Mouse (Mus musculus): ENCODE measurements around the gene Hnrnpul1. TPM values are rescaled to one million over a fixed set of nuclear protein-coding genes. Genes with fewer than 3 reads are reported as not detected.

Hnrnpul1 gene
- total RNA-seq, 1 experiment from 2014 or later, result 137 TPM

DNA sequence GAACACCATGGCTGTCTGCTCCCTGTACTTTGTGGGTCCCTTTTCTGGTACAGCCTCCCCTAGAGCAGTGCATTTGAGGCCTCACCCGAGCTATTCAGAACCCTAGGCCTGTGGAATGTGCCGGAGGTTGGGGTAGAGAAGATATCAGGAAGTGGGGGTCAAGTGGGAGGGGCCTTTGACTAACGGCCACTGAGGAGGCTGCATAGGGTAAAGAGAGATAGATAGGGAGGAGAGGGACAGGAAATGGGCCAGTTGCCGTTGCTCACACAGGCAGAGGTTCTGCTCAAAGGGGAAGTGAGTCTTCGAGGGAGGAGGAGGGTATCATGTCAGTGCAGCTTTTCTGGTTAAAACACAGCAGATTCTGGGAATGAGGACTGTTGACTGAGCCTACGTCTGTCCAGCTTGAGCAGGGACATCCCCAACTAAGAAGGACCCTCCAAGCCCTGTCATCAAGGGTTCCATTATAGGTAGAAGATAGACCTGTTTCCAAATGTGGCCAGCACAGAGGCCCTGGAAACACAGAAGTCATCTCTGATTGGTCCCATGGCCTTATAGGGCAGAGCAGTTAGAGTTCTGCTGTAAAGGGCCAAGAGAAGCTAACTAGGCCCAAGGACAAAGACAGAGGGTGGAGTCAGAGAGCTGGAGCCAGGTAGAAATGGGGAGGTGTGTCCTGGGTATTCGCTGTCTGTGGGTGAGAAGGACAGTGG is 70.9 kb downstream of the Hnrnpul1 start:
- peak; percentile 21 to 24 for ATAC-seq (replicated peaks in 1 of 2; ENCODE audit: insufficient read depth in 1 of 2, low FRiP score in 2 of 2, low TSS enrichment in 1 of 2, low read depth in 1 of 2, poor library complexity in 2 of 2, severe bottlenecking in 2 of 2)

DNA sequence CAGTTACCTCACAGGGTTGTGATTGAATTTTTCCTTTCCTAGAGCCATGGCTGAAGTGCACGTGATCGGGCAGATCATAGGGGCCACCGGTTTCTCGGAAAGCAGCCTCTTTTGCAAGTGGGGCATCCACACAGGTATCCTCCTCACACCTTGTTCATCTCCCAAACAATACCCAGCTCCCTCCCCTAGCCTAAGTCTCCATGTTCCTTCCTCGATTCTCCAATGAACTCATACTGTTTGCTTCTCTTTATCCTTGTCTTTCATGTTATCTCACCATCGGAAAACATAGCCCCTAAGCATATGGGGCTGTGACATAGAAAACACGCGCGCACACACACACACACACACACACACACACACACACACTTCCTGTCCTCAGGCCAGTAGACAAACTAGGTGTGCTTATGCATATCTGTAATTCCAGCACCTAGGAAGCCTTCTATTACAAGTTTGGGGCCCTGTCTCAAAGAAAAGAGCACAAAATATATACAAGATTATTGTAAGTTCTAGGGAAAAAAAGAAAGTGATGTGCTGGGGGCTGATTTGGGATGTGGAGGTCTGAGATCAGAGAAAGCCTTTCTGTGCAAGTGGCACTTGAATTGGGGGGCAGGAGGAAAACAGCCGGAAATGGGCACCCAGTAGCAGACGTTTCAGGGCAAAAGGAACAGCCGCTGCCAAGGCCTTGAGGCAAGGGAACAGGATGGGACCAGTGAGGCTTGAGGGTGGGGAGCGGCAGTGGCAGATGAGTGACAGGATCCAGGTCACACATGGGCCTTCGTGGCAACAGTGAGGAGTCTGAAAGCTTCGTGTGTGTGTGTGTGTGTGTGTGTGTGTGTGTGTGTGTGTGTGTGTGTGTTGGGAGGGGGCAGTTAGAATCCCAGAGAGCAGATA is 73.0 kb downstream of the Hnrnpul1 start:
- no peak for ATAC-seq (replicated peaks in 1 of 2; ENCODE audit: insufficient read depth in 1 of 2, low FRiP score in 2 of 2, low TSS enrichment in 1 of 2, low read depth in 1 of 2, poor library complexity in 2 of 2, severe bottlenecking in 2 of 2)

DNA sequence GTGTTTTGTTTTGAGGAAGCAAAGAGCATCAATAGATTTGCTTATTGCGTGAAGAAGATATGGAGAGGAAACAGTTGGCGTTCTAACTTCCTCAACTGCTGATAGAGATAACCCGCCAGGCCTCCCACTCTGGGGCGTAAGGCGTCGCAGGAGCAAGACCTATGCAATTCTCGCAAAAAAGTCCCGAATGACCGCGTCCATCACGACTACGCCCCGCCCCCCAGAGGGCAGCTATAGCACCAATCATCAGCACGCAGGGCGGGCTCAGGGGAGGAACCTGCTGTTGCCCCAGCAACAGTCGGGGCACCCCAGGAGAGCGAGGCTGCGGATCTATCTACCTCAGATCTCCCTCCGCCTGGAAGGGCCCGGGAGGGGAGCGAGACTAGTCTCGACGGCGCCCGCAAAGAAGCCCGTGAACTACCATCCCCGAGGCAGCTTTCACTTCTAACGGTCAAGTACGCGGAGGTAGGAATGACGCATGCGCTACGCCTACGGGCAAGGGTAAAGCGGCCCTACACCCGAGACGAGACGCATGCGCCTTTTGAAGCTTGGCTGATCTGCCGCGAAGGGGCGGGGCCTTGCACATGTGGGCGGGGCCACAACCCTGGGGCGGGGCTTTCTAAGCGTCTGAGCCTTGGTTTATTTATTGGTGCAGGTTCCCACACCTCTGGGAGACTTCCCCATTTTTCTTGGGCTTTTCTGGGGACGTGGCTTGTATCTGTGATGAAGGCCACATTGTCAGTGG is 73.9 kb downstream of the Hnrnpul1 start, which contains the start of gene B9d2:
Gene B9d2, plus strand, starts transcription at position 267 of the 745 bp plus-strand sequence.
- peak; percentile 81 to 86 for ATAC-seq (replicated peaks in 1 of 2; ENCODE audit: insufficient read depth in 1 of 2, low FRiP score in 2 of 2, low TSS enrichment in 1 of 2, low read depth in 1 of 2, poor library complexity in 2 of 2, severe bottlenecking in 2 of 2)

DNA sequence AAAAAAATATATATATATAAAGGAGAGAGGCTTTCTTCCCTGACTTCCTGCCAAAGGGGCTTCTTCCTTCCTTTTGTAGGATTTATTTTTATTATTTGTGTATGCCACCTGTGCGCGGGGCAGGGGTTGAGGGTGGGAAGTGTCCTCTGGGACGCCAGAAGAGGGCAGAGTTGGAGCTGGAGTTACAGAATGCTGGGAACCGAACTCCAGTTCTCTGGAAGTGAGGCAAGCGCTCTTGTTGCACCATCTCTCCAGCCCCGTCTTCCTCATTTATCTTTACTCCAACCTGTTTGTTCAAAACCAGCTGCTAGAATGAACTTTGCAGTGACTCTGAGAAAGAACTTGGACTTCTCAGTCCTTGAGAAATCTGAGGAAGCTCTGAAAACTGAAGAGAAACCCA is 74.6 kb downstream of the Hnrnpul1 start:
- no peak for ATAC-seq (replicated peaks in 1 of 2; ENCODE audit: insufficient read depth in 1 of 2, low FRiP score in 2 of 2, low TSS enrichment in 1 of 2, low read depth in 1 of 2, poor library complexity in 2 of 2, severe bottlenecking in 2 of 2)

DNA sequence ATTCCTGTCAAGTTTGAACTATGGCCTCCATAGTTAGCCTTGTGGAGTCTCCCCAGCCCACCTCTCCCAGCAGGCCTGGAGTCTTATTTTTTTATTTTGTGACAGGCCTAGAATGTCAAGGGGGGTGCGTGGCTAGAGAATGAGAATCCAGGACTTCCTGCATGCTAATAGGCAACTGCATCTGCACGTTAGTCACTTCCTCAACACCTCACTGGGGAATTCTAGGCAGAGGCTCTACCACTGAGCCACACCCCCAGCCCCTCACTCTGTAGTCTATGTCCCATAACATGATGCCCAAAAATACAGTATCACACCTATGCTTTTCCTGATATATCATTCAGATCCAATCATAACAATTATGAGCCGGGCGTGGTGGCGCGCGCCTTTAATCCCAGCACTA is 77.5 kb downstream of the Hnrnpul1 start:
- no peak for ATAC-seq (replicated peaks in 1 of 2; ENCODE audit: insufficient read depth in 1 of 2, low FRiP score in 2 of 2, low TSS enrichment in 1 of 2, low read depth in 1 of 2, poor library complexity in 2 of 2, severe bottlenecking in 2 of 2)

DNA sequence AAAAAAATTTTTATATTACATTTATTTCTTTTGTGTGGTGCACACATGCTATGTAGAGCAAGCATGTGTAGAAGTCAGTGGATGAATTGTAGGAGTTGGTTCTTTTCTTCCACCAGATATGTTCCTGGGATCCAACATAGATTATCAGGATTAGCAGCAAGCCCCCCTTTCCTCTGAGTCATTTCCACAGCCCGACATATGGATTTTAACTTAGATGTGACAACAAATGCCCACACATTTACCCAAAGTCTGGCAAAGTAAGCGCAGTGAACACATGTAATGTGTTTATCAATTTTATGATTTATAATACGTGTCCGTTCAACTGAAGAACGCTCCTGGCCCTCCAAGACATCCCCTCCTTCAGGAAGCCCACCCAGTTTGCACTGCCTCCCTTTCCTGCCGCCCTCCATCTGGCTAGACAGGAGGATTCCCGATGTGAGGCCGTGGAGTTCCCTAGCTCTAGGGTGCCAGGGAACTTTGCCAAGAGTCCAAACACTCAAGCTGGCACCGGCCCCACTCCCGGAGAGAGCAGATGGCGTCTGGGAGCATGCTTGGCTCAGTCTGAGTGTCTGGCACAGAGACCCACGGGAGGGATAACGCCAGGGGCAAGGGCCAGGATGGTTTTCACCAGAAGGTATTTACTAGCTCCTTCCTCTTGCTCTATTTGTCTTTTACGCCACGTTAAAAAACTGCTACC is 78.3 kb downstream of the Hnrnpul1 start:
- ATAC-seq (replicated peaks in 1 of 2; ENCODE audit: insufficient read depth in 1 of 2, low FRiP score in 2 of 2, low TSS enrichment in 1 of 2, low read depth in 1 of 2, poor library complexity in 2 of 2, severe bottlenecking in 2 of 2), result no peak

DNA sequence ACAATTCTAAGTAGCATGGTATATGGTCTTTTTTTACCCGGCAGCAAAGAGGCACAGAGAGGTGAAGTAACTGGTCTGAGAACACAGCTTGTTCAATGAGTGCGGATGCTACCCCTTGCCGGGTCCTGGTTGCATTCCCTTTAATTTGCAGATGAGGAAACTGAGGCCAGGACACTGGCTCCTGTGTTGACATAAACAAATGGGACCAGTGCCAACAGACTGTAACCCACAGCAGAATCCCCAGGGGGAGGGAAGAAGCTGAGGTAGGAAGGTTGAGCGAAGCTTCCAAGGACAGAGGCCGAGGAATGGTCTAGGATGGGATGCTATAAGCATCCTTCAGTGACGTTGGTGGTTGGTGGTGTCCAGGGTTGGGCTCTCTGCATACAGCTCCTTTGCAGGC is 79.2 kb downstream of the Hnrnpul1 start:
- no peak for ATAC-seq (replicated peaks in 1 of 2; ENCODE audit: insufficient read depth in 1 of 2, low FRiP score in 2 of 2, low TSS enrichment in 1 of 2, low read depth in 1 of 2, poor library complexity in 2 of 2, severe bottlenecking in 2 of 2)

DNA sequence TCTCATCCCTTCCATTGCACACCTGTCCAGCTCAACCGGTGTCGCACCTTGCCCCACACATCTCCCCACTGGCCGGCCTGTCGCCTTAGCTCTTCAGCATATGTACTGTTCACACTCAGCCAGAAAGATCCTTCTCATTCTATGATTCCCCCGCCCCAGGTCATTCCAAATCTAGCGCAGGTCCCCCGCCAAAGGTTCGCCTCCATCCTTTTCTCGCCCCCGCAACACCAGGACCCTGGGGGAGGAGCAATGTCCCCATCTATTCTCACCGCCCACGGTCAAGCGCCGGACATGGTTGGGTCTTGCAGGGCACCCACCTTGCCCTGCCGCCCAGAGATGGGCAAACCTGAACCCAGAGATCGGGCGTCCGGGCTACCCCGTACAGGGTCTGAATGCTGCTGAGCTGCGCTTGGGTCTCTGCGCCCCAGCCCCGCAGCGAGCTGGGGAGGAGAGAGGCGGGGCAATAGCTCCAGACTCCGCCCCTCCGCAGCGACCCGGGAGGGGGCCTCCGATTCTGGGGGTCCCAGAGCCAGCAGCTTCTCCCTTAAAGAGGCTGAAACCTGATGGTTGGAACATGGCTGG is 79.7 kb downstream of the Hnrnpul1 start, which contains the start of gene Tmem91:
Gene Tmem91, minus strand, starts transcription at position 448 of the 582 bp plus-strand sequence.
- peak in 1 of 2 experiments; percentile 38; a peak in 3 of 4 replicates for ATAC-seq (replicated peaks in 1 of 2; ENCODE audit: insufficient read depth in 1 of 2, low FRiP score in 2 of 2, low TSS enrichment in 1 of 2, low read depth in 1 of 2, poor library complexity in 2 of 2, severe bottlenecking in 2 of 2)

DNA sequence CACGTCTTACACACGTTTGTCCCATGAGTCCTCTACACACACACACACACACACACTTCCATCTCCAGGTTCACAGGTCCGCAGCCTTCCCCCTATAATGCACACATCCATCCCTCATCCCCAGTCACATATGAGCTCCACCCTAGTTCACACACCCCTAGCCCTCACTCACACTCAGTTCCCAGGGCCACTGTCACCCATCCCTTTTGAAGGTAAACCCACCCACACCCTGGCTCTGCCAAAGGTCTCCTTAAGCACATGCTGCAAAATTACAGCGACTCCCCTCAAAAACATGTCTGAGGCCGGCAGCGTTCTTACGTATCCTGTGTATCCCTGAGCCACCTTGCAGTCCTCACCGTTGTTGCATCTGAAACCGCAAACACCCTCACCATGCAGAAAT is 80.3 kb downstream of the Hnrnpul1 start:
- ATAC-seq (replicated peaks in 1 of 2; ENCODE audit: insufficient read depth in 1 of 2, low FRiP score in 2 of 2, low TSS enrichment in 1 of 2, low read depth in 1 of 2, poor library complexity in 2 of 2, severe bottlenecking in 2 of 2), result peak; percentile 14 to 33; a peak in 1 of 4 replicates

DNA sequence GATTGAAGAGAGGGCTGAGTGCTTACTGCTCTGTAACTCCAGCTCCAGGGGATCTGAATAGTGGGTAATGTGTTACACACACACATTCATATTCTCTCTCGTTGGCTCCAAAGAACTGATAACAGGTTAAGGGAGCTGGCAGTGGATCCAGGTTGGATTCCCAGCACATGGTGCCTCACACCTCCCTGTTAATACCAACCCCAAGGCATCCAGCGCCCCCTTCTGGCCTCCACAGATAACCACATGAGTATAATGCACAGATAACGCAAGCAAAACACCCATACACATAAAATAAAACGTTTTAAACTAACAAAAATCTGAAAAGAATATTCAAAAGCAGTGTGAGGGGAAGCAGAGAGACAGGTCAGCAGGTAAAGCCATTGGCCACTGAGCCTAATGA is 82.1 kb downstream of the Hnrnpul1 start:
- ATAC-seq (replicated peaks in 1 of 2; ENCODE audit: insufficient read depth in 1 of 2, low FRiP score in 2 of 2, low TSS enrichment in 1 of 2, low read depth in 1 of 2, poor library complexity in 2 of 2, severe bottlenecking in 2 of 2), result no peak

DNA sequence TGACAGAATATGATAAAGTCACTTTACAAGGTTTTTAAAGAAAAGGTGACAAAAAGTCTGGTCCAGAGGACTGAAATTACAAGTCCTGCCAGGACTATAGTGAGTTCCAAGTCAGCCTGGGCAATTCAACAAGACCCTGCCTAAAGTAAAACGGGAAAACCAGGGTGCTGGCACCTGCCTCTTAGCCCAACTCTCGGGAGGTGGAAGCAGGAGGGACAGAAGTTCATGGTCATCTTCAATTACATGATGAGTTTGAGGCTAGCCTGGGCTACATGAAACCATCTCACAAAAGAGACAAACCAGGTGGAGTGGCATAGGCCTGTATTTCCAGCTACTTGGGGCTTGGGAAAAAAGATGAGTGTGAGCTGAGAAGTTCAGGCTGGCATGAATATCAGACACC is 82.9 kb downstream of the Hnrnpul1 start:
- no peak for ATAC-seq (replicated peaks in 1 of 2; ENCODE audit: insufficient read depth in 1 of 2, low FRiP score in 2 of 2, low TSS enrichment in 1 of 2, low read depth in 1 of 2, poor library complexity in 2 of 2, severe bottlenecking in 2 of 2)

Other genes starting within 250 kb of the Hnrnpul1 start
- gene Ceacam2, start 214.9 kb downstream of the Hnrnpul1 start, total RNA-seq (2017), result not detected in 2 replicates
- not detected in 2 replicates for gene Erich4, start 138.9 kb downstream of the Hnrnpul1 start, total RNA-seq (2017)
- gene Dmac2, start 135.3 kb downstream of the Hnrnpul1 start, total RNA-seq (2017), result 33.7 and 50.9 TPM in 2 replicates
- 1.8 and 4.7 TPM in 2 replicates for gene B3gnt8, start 128.1 kb downstream of the Hnrnpul1 start, total RNA-seq (2017)
- gene Bckdha, start 95.8 kb downstream of the Hnrnpul1 start, total RNA-seq (2017), result 33.2 and 61.3 TPM in 2 replicates
- 32.5 and 48.8 TPM in 2 replicates for gene Exosc5, start 95.6 kb downstream of the Hnrnpul1 start, total RNA-seq (2017)
- gene Tmem91, start 79.6 kb downstream of the Hnrnpul1 start, total RNA-seq (2017), result 2.3 TPM in 1 of 2 replicates, not detected in the other
- gene B9d2, start 74.0 kb downstream of the Hnrnpul1 start, total RNA-seq (2017), result 46.3 and 70.6 TPM in 2 replicates
- 46.0 and 50.7 TPM in 2 replicates for gene Tgfb1, start 67.8 kb downstream of the Hnrnpul1 start, total RNA-seq (2017)
- 16.7 and 18.9 TPM in 2 replicates for gene Ccdc97, start 35.7 kb downstream of the Hnrnpul1 start, total RNA-seq (2017)
- gene Axl, start 33.9 kb upstream of the Hnrnpul1 start, total RNA-seq (2017), result 6.2 and 16.9 TPM in 2 replicates
- gene Cyp2s1, start 62.2 kb upstream of the Hnrnpul1 start, total RNA-seq (2017), result not detected in 2 replicates
- gene Cyp2b10, start 142.9 kb upstream of the Hnrnpul1 start, total RNA-seq (2017), result not detected in 2 replicates